Mouse (Mus musculus): ENCODE data around the gene Galnt6.

The Galnt6 gene

GRCm38 (mm10) chr15:100720066-100720465 is 9.1 kb downstream of the Galnt6 start:
- no peak for DNase-seq (ENCODE audit: low spot score)

- no peak for DNase-seq (ENCODE audit: low spot score)
Observed at GRCm38 (mm10) chr15:100719217-100719616, 10.0 kb downstream of the Galnt6 start.

GRCm38 (mm10) chr15:100718572-100718971 is 10.6 kb downstream of the Galnt6 start:
- no peak for DNase-seq (ENCODE audit: low spot score)

DNA sequence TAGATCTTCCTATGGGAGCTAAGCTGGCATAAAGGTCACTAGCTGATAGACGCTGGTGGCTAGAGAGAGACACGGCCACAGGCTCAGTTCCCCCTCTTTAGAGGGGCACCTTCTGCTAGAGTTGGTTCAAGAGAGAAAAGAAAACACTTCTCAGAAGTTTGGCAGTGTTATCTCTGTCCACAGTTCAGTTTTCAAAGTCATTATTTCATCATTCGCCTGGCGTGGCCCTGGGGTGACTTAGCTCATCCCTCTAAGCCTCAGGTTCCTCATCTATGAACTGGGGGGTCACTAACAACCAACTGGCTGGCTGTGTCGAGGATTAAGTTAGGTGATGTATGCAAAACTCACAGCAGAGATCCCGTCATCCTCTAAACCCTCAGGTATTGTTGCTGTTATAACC is 11.2 kb downstream of the Galnt6 start:
- no peak for DNase-seq (ENCODE audit: low spot score)

GRCm38 (mm10) chr15:100715399-100715993 is 13.7 kb downstream of the Galnt6 start:
- no peak for DNase-seq (ENCODE audit: low spot score)

DNA sequence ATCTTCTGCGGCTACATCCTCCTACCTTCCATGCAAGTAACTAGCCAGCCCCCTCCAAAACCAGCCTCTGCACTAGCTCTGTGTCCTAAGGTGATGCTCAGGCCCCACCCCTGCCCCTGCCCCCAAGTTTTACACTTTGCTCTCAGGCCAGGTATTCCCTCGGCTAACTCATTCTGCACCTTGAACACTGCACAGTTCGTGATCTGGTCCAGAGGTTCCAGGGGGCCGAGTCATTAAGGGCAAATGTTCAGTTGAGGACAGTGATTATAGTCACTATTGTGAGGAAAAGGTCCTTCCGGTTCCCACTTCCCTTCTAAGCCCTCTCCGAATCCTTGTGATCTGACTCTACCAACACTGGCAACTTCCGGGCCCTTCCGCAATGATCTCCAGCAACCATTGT is 14.7 kb downstream of the Galnt6 start:
- DNase-seq (ENCODE audit: low spot score) = no peak

- no peak for DNase-seq (ENCODE audit: low spot score)
Observed at GRCm38 (mm10) chr15:100710838-100711237, 18.3 kb downstream of the Galnt6 start.

DNA sequence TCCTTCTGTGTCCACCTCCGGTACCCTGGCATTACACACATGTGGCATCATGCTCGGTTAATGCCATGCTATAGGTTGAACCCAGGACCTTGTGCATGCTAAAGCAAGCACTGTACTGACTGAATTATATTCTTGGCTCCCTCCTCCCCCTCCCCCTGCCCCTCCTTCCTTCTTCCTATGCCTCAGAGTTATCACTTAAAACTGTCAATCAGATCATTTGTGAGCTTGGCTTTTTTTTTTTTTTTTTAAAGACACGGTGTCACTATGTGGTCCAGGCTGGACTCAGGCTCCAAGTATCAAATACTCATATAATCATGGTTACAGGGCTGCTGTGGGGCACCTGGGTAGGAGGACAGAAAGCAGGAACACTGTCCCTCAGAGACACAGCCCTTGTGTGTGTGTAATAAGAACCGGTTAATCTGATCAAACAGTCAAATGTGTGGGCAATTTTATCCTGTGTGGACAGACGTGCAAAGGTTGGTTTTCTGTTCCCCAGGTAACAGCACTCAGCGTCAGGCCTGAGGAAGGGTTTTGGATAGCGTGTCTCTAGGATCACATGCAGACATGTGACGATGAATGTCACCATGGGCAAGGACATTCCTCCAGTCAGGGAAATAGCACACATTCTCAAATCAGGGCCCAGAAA is 20.6 kb downstream of the Galnt6 start:
- no peak for DNase-seq (ENCODE audit: low spot score)

GRCm38 (mm10) chr15:100706226-100706625 is 22.9 kb downstream of the Galnt6 start:
- no peak for DNase-seq (ENCODE audit: low spot score)

DNA sequence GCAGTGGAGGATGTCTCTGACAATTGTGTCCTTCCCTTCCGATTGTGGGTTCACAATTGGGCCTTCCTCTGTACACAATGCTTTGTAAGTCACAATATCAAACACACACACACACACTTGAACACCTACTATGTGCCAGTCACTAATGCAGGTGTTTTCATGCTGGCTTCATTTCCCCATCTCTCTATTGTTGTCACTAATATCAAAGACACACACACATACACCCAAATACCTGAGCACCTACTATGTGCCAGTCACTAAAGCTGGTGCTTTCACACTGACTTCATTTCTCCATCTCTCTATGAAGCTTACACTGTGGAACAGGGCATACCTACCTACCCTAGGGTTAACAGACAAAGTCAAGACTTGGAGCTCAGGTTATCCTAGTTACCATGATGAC is 23.8 kb downstream of the Galnt6 start:
- no peak for DNase-seq (ENCODE audit: low spot score)

- no peak for DNase-seq (ENCODE audit: low spot score)
Observed at GRCm38 (mm10) chr15:100703913-100704312, 25.3 kb downstream of the Galnt6 start.

- no peak for DNase-seq (ENCODE audit: low spot score)
Observed at GRCm38 (mm10) chr15:100701856-100702255, 27.3 kb downstream of the Galnt6 start.

DNA sequence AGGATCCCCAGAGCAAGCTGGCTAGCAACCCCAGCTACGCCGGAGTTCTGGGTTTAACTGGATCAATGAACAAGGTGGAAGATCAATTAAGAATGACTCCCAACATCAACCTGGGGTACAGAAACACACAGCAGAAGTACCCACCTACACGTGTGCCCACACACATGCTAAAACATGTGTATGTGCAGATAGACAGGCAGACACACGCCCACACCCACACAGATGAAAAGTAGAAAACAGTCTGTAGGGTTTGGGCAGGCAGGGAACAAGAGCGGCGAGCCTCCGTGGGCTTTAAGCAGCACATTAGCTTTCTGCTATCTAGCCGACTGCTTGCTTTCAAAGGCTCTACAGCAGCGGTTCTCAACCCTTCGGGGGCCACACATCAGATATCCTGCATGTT is 28.1 kb downstream of the Galnt6 start:
- no peak for DNase-seq (ENCODE audit: low spot score)

DNA sequence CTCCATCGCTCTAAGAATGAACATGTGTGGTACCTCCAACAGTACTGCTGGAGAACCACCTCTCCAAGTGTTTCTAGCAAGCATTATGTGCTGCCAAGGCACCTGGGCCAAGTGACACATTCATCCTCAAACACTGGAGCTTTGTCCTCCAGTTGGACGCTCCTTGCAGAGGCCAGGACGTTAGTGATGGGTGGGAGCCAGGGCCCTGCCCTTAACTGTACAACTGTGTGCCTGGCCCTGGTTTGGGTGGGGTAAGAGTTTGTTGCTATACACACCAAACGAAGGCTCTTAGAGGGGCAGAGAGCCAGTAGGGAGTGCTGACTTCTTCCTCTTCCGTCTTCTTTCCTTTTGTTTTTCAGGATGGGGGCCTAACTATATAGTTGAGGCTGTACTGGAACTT is 28.8 kb downstream of the Galnt6 start:
- no peak for DNase-seq (ENCODE audit: low spot score)

DNA sequence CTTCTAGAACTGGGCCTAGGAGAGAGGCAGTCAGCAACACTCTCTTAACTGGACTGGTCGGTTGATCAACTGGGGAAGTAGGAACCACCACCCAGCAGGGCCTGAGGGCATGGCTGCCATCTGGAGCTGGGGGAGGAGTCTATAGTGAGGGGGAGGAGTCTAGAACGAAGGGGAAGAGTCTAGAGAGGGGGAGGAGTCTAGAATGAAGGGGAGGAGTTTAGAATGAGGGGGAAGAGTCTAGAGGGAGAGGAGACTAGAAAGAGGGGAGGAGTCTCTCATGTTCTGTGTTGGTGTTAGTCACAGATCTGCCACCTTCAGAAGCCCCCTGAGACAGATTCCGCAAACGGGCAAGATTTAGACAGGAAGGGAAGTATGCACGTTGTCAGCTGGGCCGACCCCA is 29.8 kb downstream of the Galnt6 start:
- no peak for DNase-seq (ENCODE audit: low spot score)

GRCm38 (mm10) chr15:100698078-100698477 is 31.1 kb downstream of the Galnt6 start:
- DNase-seq (ENCODE audit: low spot score) = no peak

- DNase-seq (ENCODE audit: low spot score) = no peak
Observed at GRCm38 (mm10) chr15:100694406-100694805, 34.8 kb downstream of the Galnt6 start.

GRCm38 (mm10) chr15:100691990-100692389 is 37.2 kb downstream of the Galnt6 start:
- no peak for DNase-seq (ENCODE audit: low spot score)

GRCm38 (mm10) chr15:100687430-100687971 is 41.7 kb downstream of the Galnt6 start, which contains the start of gene Cela1:
Gene Cela1, minus strand, starts transcription at chr15:100687921.
- DNase-seq (ENCODE audit: low spot score) = no peak

- DNase-seq (ENCODE audit: low spot score) = no peak
Observed at GRCm38 (mm10) chr15:100686989-100687388, 42.2 kb downstream of the Galnt6 start.

- no peak for DNase-seq (ENCODE audit: low spot score)
Observed at GRCm38 (mm10) chr15:100686434-100686833, 42.7 kb downstream of the Galnt6 start.

DNA sequence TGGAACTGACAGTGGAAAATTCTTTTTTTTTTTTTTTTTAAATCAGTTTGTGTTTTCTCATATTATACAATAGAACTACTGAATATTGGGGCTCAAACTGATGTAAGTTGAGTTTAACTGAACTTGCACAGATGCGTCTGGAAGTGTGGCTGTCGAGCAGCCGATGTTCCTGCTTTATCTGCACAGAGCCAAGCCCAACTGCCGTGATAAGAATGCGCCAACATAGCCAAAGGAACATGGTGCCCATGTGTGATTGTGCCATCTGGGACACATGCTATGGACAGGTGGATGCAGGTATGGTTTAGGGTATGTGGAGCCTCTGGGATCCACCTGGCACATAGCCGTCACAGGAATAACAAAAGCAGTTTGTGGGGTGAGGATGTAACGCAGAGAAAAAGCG is 43.3 kb downstream of the Galnt6 start:
- no peak for DNase-seq (ENCODE audit: low spot score)

DNA sequence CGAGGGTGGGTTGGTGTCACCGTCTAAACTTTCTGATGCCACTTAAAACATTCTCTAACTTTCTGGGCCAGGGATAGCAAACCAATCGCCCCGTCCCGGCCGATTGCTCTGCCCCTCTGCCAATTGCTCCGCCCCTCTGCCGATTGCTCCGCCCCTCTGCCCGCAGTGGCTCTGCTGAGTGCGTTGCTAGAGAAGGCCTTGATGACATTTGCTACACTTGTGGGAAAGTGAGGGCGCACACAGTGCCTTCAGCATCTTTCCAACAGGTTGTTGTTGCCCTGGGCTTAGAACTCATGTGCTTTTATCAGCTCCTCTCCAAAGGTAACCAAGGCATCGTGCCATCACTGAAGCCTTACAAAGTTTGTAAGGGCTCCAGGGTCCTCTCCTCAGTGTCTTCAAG is 43.9 kb downstream of the Galnt6 start:
- no peak for DNase-seq (ENCODE audit: low spot score)

GRCm38 (mm10) chr15:100684450-100684849 is 44.7 kb downstream of the Galnt6 start:
- DNase-seq (ENCODE audit: low spot score) = no peak
